9 mouse cellular contexts compared by ENCODE assay signal in genomic region chr1:160308996-160309395, GRCm38 (mm10).
DNase-seq lines count a peak whose midpoint lies in the region; ATAC-seq lines count a peak whose summit lies in the region.
"Had no signal": no experiment of that assay in that cellular context is flagged by ENCODE, and none has a peak within 500 bp of the region (broad histone marks: within the 10 kb centered on the region; RNA-seq: fewer than 3 reads in every experiment).

No protein-coding gene starts in this region.

- DNase-seq in CD4-positive helper T cell, adult 2 months (ENCODE audit: low read depth, low spot score): peak; percentile 67
- peak; percentile 83 for DNase-seq in ES-CJ7 (ENCODE audit: low read depth, low spot score)
- DNase-seq in kidney, adult 9 months: peak; percentile 54
- peak; percentile 89 for DNase-seq in lung, postnatal 36 days
- DNase-seq in thymus, postnatal 36 days: peak; percentile 67 to 77
- no peak for DNase-seq in hindbrain, embryonic 11.5 days (ENCODE audit: low spot score)
- DNase-seq in gastrocnemius, adult 18-20 months (ENCODE audit: low spot score): no peak
- DNase-seq in cerebellum, postnatal 36 days: no peak

- no peaks in the 10 kb centered on the region for H3K4me1 ChIP-seq in hindbrain, embryonic 11.5 days (replicated peaks; ENCODE audit: control insufficient read depth, insufficient read depth, low read length)

- no peak overlapping the region for H3K4me2 ChIP-seq in hindbrain, embryonic 11.5 days (replicated peaks; ENCODE audit: low read depth, low read length)
- H3K4me2 ChIP-seq: embryonic facial prominence, embryonic 12.5 days had no signal

- H3K36me3 ChIP-seq in hindbrain, embryonic 11.5 days (ENCODE audit: control insufficient read depth, insufficient read depth, low read length): no peaks in the 10 kb centered on the region
- H3K36me3 ChIP-seq: embryonic facial prominence, embryonic 12.5 days had no signal

- no peaks in the 10 kb centered on the region for H3K9me3 ChIP-seq in hindbrain, embryonic 11.5 days (ENCODE audit: control insufficient read depth, low read length)
- H3K9me3 ChIP-seq: embryonic facial prominence, embryonic 12.5 days had no signal

- no peaks in the 10 kb centered on the region for H3K27me3 ChIP-seq in hindbrain, embryonic 11.5 days (ENCODE audit: control insufficient read depth, insufficient read depth, low read length)
- H3K27me3 ChIP-seq: embryonic facial prominence, embryonic 12.5 days had no signal

- no peak for ATAC-seq in hindbrain, embryonic 11.5 days (ENCODE audit: low FRiP score)

- no peak overlapping the region for H3K27ac ChIP-seq in hindbrain, embryonic 11.5 days (ENCODE audit: low read depth, low read length)
- H3K27ac ChIP-seq: embryonic facial prominence, embryonic 12.5 days had no signal

- H3K4me3 ChIP-seq in hindbrain, embryonic 11.5 days (ENCODE audit: low read depth, low read length): no peak overlapping the region
- H3K4me3 ChIP-seq: embryonic facial prominence, embryonic 12.5 days had no signal

- no peak overlapping the region for H3K9ac ChIP-seq in hindbrain, embryonic 11.5 days (ENCODE audit: low read depth, low read length)
- H3K9ac ChIP-seq: embryonic facial prominence, embryonic 12.5 days had no signal

- 31% methylated on average over 7 of the region's 7 CpGs for WGBS in hindbrain, embryonic 11.5 days

Comparison
In these comparisons a context has a peak if more than half of its experiments do, and no peak if none do; other contexts are left out.
1. DNase-seq: peak in CD4-positive helper T cell, adult 2 months (single experiment), ES-CJ7 (single experiment), kidney, adult 9 months (single experiment), lung, postnatal 36 days (single experiment) and thymus, postnatal 36 days (2 of 2); none in hindbrain, embryonic 11.5 days (single experiment), gastrocnemius, adult 18-20 months (single experiment) and cerebellum, postnatal 36 days (0 of 2).